Mouse (Mus musculus) heart, postnatal 10 days (tissue): ENCODE data around the gene Amz1. TPM values are rescaled to one million over a fixed set of nuclear protein-coding genes. Genes with fewer than 3 reads are reported as not detected.

Source experiments
- DNase-seq, 2 experiments: peaks; one replicate each; pipeline ENCODE4 v3.0.0; 2021
- intact Hi-C: fragments of 180-260 bp; cut with DNase I; formaldehyde crosslinking; loops from one replicate; pipeline ENCODE4 v1.15.1; 2025
- total RNA-seq, 2 experiments: library from RNA; stranded (reverse); gene quantifications; 2 replicates each; pipeline ENCODE4 v1.2.3; 2021

Gene Amz1
- total RNA-seq, result under 1 TPM; 0.74 to 0.84 TPM

DNA sequence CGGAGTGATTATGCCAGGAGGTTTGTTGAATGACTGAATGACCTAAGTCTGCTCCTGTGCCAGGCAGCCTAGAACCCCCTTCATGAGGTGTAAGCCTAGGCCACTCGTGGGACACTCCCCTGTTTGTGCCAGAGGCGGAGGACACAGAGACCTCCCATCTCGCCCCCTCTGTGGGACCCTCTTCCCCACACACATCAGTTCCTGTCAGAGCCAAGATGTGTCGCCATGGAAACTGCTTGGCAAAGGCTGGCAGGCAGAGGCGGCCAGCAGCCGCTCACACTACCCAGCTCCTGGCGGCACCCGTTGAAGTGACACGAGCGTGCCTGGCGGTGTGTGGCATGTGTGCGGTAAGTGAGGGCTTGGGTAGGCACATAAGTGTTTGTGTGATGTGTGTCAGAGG lies at the start of gene Amz1:
Gene Amz1 (plus strand): TSS at position 306 of the 400 bp plus-strand sequence.
- no peak for DNase-seq
- intact Hi-C loops, result no loop called here

DNA sequence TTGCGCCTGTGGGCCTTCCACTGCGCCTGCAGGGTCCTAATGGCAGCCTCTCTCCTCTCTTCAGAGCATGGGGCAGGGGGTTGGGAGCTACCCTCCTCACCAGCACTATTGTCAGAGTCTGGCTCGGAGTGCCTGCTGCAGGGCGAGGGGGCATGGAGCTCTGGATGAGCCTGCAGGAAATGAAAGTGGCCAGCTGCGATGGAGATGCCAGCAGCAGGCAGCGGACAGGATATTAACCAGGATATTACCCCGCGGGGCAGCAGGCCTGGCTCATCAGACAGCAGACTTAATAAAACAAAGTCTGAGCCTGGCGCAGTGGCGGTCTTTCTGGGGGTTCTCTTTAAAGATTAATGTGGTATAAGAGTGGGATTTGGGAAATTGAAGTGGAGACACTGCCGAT lies 48.8 kb upstream of the Amz1 start:
- no peak for DNase-seq

DNA sequence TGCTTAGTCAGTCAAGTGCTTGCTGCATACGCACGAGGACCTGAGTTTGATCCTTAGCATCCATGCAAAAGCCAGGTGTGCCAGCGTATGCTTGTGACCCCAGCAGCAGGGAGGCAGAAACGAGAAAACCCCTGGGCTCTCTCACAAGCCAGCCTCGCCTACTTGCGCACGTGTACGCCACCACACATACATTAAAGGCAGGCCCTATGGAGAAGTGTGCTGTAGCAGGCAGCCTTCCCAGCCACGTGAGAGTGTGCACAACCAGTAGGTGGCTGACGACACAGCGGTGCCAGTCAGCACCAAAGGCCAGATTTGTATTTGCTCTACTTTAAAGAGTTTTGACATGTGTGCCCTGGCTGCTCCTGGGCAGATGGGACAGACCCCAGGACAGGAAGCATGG lies 48.3 kb upstream of the Amz1 start:
- DNase-seq, result no peak
- intact Hi-C loops, result no loop called here

More for the DNA sequence above, 48.8 kb upstream of the Amz1 start:
- intact Hi-C loops, result no loop called here

DNA sequence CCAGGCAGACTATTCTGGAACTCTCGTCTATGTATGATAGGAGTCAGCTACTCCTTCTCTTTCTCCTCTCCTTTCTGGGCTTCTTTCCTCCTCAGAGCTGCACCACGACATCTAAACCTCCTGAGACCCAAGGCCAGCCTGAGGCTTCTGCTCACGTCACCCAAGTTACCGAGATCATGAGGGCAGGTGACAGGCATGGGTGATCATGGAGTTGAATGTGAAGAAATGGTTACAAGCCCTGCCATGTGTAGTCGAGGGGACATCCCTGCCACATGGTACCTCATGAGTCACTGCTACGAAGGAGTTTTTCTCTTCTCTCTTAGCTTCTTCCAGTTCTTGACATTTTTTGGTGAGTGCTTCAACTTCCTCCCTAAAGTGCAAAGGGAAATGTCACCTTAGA lies 46.8 kb upstream of the Amz1 start:
- DNase-seq, result no peak
- intact Hi-C loops, result no loop called here

DNA sequence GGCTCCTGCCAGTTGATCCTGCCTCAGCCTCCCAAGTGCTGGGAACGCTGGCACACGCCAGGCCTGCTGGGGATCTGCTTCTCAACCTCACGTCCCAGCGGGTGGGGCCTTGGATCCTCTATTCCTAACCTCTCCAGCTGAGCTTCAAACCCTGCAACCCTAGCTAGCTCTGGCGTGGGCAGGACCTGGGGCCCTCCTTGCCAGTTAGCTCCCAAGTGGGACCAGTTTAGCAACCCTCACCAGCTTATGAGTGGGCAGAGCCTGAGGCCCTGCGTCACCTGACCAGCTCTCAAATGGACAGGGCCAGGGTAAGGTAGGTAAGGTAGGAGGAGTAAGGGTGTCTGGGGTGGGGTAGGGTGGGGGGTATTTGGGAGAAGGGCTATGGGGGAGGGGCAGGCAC lies 43.9 kb upstream of the Amz1 start:
- no peak for DNase-seq
- intact Hi-C loops, result no loop called here

DNA sequence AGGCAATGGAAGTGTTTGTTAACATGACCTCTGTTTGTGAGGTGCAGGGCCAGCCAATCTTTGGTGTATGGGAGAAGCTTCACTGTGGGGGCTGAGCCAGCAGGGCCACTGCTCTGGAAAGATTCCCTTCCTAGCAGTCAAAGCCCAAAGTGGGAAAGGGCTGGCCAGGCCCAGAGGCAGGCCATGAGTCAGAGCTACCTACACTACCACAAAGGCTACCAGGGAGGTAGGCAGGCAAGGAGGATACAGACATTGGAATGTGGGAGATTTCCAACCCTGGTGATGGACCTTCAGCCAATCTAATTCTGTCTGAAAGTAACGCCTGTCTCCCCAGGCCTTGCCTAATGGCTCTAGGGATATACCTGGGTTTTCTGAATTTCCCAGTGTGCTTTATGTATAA lies 43.0 kb upstream of the Amz1 start:
- intact Hi-C loops, result no loop called here
- DNase-seq, result no peak

DNA sequence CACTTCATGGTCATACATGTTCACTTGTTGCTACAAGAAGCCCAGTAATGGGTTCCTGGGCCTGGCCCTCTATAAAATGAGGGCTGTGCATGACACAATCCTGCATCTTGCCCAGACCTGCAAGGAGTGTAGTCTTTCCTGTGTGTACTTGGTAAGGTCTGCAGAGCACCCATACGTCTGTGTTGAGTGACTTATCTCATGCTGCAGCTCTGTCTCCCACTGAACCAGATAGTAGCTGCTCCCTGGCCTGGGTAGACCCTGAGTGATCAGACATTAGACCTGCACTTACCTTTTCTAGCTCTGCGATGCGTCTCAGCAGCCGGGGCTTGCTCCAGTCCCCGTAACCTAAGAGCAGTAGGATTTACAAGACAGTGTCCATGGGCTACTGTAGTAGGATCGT lies 41.8 kb upstream of the Amz1 start:
- no peak for DNase-seq
- intact Hi-C loops, result no loop called here

DNA sequence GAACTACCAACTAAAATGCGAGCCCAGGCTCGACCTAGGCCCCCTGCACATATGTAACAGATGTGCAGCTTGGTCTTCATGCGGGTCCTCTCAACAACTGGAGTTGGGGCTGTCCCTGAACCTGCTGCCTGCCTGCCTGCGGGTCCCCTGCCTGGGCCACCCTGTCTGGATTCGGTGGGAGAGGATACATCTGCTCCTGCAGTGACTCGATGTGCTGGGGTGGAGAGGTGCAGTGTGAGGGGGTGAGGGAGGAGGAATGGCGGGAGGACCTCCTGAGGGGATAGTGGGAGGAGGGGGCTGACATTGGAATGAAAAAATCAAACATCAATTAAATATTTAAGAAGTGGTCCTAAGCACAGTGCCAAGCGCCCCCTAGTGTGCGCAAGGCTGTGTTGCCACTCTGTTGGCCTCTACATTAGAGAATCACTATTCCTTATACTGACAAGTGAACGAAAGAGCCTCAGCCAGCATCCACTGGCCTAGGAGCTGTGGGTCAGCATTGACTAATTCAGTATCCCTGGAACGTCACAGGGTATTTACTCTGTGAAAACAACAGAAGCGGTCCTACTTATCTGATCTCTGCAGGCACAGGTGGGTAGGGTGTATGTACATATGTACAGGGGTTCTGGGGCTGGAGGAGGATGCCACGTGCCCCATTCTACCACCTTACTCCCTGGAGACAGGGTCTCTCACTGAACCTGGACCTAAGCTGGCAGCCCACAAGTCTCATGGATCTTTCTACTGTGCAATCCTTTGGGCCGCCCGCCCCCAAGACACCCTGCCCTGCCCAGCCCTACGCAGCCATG lies 39.4 kb upstream of the Amz1 start:
- peak; percentile 41 to 63 for DNase-seq
- intact Hi-C loops, result loop anchor here (5.0 kb wide), 1 partner anchor 147 kb away; no protein-coding TSS in a partner anchor

DNA sequence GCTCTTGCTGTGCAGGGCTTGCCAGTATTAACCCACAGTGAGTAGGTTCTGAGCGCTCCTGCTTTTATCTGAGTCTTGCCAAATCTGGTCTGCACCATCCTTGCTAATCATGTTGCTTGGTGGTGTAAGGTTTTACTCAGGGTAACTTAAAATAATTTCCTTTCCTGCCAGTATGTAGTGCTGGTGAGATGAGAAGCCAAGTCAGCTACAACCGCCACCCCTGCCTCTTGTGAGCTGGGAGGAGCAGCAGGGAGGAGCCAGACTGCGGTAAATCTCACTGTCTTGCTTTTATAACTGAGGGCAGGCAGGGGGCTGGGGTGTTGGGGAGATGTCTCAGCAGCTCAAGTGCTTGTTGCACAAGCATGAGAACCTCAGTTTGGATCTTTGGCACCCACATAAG lies 35.5 kb upstream of the Amz1 start:
- intact Hi-C loops, result loop anchor here (5.0 kb wide), 1 partner anchor 151 kb away; no protein-coding TSS in a partner anchor
- no peak for DNase-seq

DNA sequence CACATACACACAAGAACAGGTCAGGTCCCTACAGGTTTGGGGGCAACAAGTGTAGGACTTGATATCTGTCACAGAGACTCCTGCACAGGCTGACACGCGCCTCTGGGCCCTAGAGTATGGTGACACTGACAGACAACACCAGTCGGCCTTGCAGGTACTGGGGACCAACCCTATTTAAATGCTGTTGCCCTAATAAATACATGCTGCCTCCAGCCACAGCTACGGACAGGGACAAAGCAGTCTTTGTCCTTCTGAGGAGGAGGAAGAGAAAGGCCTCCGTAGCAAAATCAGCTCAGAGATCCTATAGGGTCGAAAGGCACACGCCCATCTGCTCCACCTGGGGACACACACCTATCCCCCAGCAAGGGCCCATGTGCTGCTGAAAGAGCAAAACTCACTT lies 27.9 kb upstream of the Amz1 start:
- intact Hi-C loops, result no loop called here
- DNase-seq, result no peak

DNA sequence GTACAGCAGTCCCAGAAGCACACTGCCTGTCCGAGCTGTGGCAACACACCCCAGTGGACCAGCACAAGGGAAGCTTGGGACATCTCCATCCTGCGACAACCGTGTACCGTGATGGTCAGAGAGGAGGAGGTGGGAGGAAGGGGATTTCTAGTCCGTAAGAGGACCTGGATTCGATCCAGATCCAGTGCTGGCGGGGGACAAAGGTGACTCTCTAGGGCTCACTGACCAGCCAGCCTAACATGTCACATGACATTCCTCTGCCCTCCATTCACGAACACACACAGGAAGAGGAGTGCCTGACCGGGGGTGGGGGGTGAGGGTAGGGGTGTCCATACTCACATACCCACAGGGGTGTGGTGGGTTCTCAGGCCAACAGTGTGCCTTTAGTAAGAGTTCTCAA lies 24.2 kb upstream of the Amz1 start:
- intact Hi-C loops, result no loop called here
- no peak for DNase-seq

DNA sequence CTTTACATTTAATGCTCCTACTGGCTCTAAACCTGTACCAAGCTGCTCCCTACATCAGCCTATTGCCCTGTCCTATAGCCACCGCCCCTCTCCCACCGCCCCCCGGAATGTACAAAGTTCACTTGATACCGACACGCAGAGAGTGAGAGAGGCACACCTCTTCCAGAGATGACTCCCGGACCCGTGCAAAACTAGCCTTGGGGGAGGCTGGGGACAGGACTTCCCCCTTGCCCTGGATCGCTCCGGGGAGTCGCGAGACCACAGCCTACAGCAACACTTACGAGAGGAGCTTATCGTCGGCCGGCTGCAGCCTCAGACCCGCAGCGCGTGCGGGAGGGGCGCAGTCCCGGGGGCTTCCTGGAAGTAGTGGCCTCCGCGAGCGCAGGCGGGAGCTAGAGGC lies 22.3 kb upstream of the Amz1 start:
- intact Hi-C loops, result no loop called here
- DNase-seq, result no peak

DNA sequence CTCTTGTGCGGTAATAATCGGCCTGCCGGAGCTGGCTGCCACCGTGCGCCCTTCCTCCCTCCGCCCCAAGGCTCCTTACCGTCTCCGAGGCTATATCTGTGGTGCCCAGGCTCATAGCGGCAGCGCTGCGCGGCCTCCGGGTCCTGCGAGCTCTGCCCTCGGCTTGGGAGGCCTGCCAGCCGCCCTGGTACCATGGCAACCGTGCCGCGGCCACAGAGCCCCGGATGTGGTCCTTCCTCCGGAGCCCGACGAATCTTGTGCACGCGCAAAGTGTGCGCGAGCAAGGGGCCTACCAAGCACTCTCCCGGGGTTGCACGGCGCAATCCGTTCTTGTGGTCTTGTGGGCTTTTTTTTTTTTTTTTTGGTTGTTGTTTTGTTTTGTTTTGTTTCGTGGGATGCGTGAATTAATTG lies 21.8 kb upstream of the Amz1 start, which contains the start of gene Iqce:
Gene Iqce (minus strand): TSS at position 276 of the 411 bp plus-strand sequence.
- intact Hi-C loops, result no loop called here

DNA sequence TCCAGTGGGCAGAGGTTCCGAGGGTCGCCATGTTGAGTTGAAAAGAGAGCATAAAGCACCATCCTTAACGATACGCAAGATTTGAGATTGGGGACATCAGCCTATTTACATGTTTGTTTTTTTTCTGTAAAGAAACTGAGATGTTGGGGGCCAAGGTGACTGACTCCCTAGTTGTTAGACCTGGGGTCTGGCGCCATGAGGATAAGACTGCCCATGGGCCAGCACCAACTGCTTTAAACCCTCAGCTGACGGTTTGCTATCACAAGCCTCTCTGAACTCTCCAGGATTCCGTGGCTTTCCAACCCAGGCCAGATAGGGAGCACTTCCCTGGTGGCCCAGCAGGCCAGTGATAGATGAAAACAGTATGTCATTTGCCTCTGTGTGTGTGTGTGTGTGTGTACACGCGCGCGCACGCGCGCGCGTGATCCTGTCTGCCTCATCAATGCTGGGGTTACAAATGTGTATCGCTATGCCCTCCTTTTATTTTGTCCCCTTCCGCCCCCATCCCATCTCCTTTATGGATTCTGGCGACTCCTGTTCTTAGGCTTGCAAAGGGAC lies 21.2 kb upstream of the Amz1 start:
- peak; percentile 26 to 47 for DNase-seq
- intact Hi-C loops, result no loop called here

More for the DNA sequence above, 21.8 kb upstream of the Amz1 start, which contains the start of gene Iqce:
- DNase-seq, result peak; percentile 95 to 96

DNA sequence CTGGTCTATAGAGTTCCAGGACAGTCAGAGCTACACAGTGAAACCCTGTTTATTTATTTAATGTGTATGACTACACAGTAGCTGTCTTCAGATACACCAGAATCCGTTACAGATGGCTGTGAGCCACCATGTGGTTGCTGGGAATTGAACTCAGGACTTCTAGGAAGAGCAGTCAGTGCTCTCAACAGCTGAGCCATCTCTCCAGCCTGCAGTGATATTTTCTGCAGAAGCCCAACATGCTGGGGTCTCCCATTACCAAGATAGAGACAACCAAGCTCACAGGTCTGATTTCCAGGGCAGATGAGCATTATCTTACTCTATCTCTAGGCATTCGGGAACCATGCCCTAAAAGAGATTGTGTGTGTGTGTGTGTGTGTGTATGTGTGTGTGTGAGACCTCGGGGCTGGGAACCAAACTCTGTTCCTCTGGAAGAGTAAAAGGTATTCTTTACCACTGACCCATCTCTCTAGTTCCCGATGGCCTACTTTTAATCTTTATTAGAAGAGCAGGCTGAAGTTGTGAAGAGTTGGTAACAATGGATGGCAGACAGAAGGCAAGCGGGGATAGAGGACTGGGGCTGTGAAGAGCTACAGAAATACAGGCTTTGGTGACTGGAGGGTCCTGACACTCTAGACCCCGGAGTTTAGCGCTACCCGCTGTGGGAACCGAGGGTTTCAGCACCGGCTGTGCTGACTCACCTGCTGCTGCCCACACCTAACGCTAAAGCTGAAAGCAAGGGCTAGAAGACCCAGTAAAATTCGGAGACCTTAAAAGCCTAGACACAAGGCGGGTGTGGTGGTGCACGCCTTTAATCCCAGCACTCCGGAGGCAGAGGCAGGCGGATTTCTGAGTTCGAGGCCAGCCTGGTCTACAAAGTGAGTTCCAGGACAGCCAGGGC lies 20.2 kb upstream of the Amz1 start:
- no peak for DNase-seq
- intact Hi-C loops, result no loop called here

DNA sequence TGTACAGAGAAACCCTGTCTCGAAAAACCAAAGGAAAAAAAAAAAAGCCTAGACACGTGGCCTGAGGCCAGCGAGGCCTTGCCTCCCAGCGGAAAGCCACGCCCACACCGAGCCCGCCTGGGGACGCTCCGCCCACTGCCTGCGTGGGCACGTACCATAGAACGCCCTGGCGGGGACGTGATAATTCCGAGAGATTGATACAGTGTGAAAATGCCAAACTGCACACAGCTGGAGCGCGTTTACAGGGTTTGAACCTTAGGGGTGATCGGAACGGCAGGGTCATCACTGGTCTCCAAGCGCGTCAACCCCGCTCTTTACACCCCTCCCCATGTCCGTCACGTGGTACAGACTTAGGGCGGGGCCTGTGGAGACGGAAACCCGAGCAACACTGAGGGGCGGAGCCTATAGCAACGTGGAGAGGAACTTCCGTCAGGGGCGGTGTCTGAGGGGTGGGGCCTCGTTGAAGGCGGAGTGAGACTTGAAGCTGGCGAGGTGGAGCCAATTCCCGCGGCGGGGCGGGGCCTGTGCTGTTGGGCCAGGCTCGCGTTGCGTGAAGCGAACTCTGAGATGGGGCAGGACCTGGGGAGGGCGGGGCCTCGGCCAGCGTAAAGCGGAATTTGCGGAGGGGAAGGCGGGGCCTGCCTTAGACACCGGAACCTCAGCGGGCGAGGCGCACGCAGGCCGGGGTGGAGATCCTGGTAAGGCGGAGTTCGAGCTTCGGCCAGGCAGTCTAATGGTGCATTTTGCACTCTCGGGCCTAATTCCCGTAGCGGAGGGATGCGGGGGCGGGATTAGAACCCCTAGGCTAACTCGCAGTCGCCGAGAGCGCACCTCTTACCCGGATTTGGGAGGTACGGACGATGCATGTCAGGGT lies 19.3 kb upstream of the Amz1 start, which contains the start of gene Brat1:
Gene Brat1 (plus strand): TSS at position 634 of the 874 bp plus-strand sequence.
- peak; percentile 100 for DNase-seq
- intact Hi-C loops, result loop anchor here (5.0 kb wide), 1 partner anchor 123 kb away; no protein-coding TSS in a partner anchor

DNA sequence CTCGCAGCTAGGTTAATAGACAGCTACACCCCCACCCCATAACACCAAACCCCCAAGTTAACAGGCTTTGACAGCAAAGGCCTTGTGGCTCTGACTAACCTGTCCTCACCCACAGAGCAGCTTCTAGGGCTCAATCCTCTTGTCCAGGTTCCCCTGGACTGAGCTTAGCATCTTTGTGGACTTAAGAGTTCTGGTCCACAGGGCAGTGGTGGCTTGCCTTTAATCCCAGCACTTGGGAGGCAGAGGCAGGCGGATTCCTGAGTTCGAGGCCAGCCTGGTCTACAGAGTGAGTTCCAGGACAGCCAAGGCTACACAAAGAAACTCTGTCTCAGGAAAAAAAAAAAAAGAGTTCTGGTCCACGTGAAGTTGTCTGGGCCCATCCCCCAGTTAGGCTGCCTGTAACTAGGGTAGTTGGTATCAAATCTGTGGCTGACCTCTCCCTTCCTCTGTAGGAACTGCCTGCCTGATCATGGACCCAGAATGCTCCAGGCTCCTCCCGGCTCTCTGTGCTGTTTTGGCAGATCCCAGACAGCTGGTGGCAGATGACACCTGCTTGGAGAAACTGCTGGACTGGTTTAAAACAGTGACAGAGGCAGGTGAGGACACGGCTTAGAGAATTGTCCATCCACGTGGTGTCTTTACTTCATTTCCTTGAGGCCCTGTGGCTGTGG lies 18.3 kb upstream of the Amz1 start:
- intact Hi-C loops, result loop anchor here (5.0 kb wide), 1 partner anchor 122 kb away; no protein-coding TSS in a partner anchor
- peak; percentile 17 to 26 for DNase-seq

DNA sequence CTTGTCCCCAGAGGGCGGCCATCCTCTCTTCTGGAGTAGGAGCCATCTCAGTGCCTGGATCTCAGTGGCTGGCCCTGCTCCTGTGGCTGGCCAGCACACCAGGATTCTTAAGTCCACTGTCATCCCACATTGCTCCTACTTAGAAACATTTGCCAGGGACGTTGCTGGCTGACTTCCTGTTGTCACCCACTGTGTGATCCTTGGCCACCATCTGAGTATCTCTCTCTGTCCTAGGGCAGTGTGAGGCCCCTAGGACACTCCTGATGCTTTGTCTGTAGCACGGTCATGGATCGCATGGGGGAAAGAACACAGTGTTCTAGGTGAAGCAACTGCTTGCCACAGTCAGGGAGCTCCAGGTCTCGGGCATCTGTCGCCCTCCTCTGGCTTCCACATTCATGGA lies 13.6 kb upstream of the Amz1 start:
- no peak for DNase-seq
- intact Hi-C loops, result loop anchor here (2.0 kb wide), 1 partner anchor 38 kb away; no protein-coding TSS in a partner anchor

DNA sequence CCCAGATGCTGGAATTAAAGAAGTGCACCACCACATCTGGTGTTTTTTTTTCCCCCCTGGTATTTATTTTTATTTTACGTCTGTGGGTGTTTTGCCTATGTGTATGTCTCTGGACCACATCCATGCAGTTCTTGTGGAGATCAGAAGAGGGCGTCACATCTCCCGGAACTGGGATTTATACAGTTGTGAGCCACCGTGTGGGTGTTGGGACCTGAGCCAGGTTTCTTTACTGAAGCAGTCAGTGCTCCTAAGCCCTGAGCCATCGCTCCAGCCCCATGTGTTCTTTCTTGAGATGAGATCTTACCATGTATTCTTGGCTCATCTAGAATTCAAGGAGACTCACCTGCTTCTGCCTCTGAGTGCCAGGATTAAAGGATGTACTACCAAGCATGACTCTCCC lies 12.9 kb upstream of the Amz1 start:
- intact Hi-C loops, result loop anchor here (2.0 kb wide), 1 partner anchor 38 kb away; no protein-coding TSS in a partner anchor
- DNase-seq, result no peak
